Mouse (Mus musculus) myocyte (in vitro differentiated cells): ENCODE measurements at regions not wholly inside any gene's neighbourhood (a gene's known extent, or its start where the extent isn't known, plus 50 kb on each side); places are given as distances from the start of the nearest gene placed in this dataset.

Experiments
- H3K27me3 ChIP-seq: one replicate; pipeline ENCODE4 v1.6.1; 2011; ENCODE audit not compliant: control insufficient read depth, insufficient read depth, insufficient read length
- H3K36me3 ChIP-seq: one replicate; pipeline ENCODE4 v1.6.1; 2011; ENCODE audit not compliant: control insufficient read depth, insufficient read depth
- H3K4me2 ChIP-seq: one replicate; pipeline ENCODE4 v1.6.1; 2011; ENCODE audit warnings: low read depth, control low read depth
- H3K4me3 ChIP-seq: one replicate; pipeline ENCODE4 v1.5.1; 2011; ENCODE audit warnings: mild to moderate bottlenecking, control low read depth, moderate library complexity
- H3K79me2 ChIP-seq: one replicate; pipeline ENCODE4 v1.6.1; 2011; ENCODE audit not compliant: control insufficient read depth, insufficient read depth
- H3ac ChIP-seq: one replicate; pipeline ENCODE4 v1.6.1; 2011; ENCODE audit not compliant: control insufficient read depth, insufficient read length
- CEBPB ChIP-seq: IDR thresholded peaks from 2 replicates; pipeline ENCODE4 v1.6.1; 2011; ENCODE audit warnings: mild to moderate bottlenecking, moderate library complexity; ENCODE audit not compliant: poor library complexity, insufficient read depth, severe bottlenecking
- E2F4 ChIP-seq: IDR thresholded peaks from one replicate; pipeline ENCODE4 v1.6.1; 2011; ENCODE audit warnings: mild to moderate bottlenecking, control low read depth, moderate library complexity; ENCODE audit not compliant: insufficient read depth
- MAX ChIP-seq: IDR thresholded peaks from one replicate; pipeline ENCODE4 v1.6.1; 2011; ENCODE audit warnings: low read depth, mild to moderate bottlenecking, control low read depth
- MYOD1 ChIP-seq, 3 experiments: IDR thresholded peaks; one replicate each; pipeline ENCODE4 v1.6.1; 2011; ENCODE audit warnings: control low read depth in 2 of 3, low read depth in 2 of 3, mild to moderate bottlenecking in 2 of 3, moderate library complexity in 1 of 3; ENCODE audit not compliant: insufficient read length in 2 of 3, control insufficient read depth in 1 of 3
- MYOG ChIP-seq, 3 experiments: IDR thresholded peaks; one replicate each; pipeline ENCODE4 v1.6.1; 2011; ENCODE audit warnings: control low read depth in 2 of 3, low read depth in 2 of 3, mild to moderate bottlenecking in 2 of 3; ENCODE audit not compliant: insufficient read length in 2 of 3, control insufficient read depth in 1 of 3, insufficient read depth in 1 of 3
- POLR2A ChIP-seq: IDR thresholded peaks from one replicate; pipeline ENCODE4 v1.6.1; 2011; ENCODE audit warnings: low read depth, mild to moderate bottlenecking, control low read depth, moderate library complexity; ENCODE audit not compliant: insufficient read length
- POLR2AphosphoS2 ChIP-seq: IDR thresholded peaks from one replicate; pipeline ENCODE4 v1.6.1; 2011; ENCODE audit warnings: low read depth, control low read depth; ENCODE audit not compliant: insufficient read length
- REST ChIP-seq: IDR thresholded peaks from one replicate; pipeline ENCODE4 v1.6.1; 2011; ENCODE audit warnings: mild to moderate bottlenecking, control low read depth, moderate library complexity; ENCODE audit not compliant: insufficient read depth, insufficient read length
- SRF ChIP-seq: IDR thresholded peaks from one replicate; pipeline ENCODE4 v1.6.1; 2011; ENCODE audit warnings: low read depth; ENCODE audit not compliant: control insufficient read depth, insufficient read length
- TCF12 ChIP-seq: IDR thresholded peaks from one replicate; pipeline ENCODE4 v1.6.1; 2011; ENCODE audit warnings: mild to moderate bottlenecking, control low read depth; ENCODE audit not compliant: poor library complexity, insufficient read depth, severe bottlenecking
- TCF3 ChIP-seq: IDR thresholded peaks from one replicate; pipeline ENCODE4 v1.6.1; 2011; ENCODE audit warnings: low read depth, control low read depth; ENCODE audit not compliant: insufficient read length
- USF1 ChIP-seq: IDR thresholded peaks from one replicate; pipeline ENCODE4 v1.6.1; 2011; ENCODE audit warnings: low read depth, mild to moderate bottlenecking, control low read depth, moderate library complexity

- TF ChIP-seq MYOG (IDR thresholded peaks at IDR 0.05; ENCODE audit: control insufficient read depth in 1 of 3, insufficient read depth in 1 of 3, insufficient read length in 2 of 3, low read depth in 2 of 3) (no peak), MYOD1 (IDR thresholded peaks at IDR 0.05; ENCODE audit: control insufficient read depth in 1 of 3, insufficient read length in 2 of 3, low read depth in 2 of 3) (no peak), TCF3 (no peak), REST (no peak), MAX (no peak), POLR2AphosphoS2 (no peak), E2F4 (no peak), POLR2A (no peak), CEBPB (no peak), SRF (no peak), TCF12 (no peak), USF1 (no peak)
- no peak overlapping the region for H3K4me2 ChIP-seq
- H3ac ChIP-seq: no peak overlapping the region
- no peaks in the 10 kb centered on the region for H3K27me3 ChIP-seq
- H3K36me3 ChIP-seq: no peaks in the 10 kb centered on the region
- no peak overlapping the region for H3K4me3 ChIP-seq
- H3K79me2 ChIP-seq: no peaks in the 10 kb centered on the region
Measured at GRCm38 (mm10) chr10:118575570-118575969, 134.7 kb downstream of the Ifng start.

DNA sequence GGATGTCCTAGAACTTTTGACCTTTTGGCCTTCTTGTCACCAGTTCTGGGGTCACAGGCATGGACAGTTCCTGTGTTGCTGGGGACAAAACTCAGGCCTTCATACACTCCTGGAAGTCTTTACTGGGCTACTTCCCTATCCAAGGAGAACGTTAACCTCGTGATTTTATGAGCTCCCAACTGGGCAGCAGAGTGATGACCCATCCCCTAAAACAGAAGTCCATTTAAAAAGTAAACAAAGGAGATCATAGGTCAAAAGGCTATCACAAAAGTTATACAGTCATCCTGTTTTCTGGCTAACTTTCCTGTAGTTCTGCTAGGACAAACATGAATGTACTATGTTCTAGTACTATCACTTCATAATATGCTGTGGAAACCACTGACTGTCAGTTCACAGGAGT lies 140.5 kb downstream of the Ifng start:
- no peak for TF ChIP-seq MAX
- TF ChIP-seq POLR2AphosphoS2: no peak
- TF ChIP-seq SRF: no peak
- no peak for TF ChIP-seq CEBPB
- TF ChIP-seq POLR2A: no peak
- TF ChIP-seq TCF3: no peak
- TF ChIP-seq TCF12: no peak
- no peak for TF ChIP-seq REST
- TF ChIP-seq MYOD1 (IDR thresholded peaks at IDR 0.05; ENCODE audit: control insufficient read depth in 1 of 3, insufficient read length in 2 of 3, low read depth in 2 of 3): no peak
- no peak for TF ChIP-seq MYOG (IDR thresholded peaks at IDR 0.05; ENCODE audit: control insufficient read depth in 1 of 3, insufficient read depth in 1 of 3, insufficient read length in 2 of 3, low read depth in 2 of 3)
- TF ChIP-seq USF1: no peak
- H3K36me3 ChIP-seq: no peaks in the 10 kb centered on the region
- H3K4me3 ChIP-seq: no peak overlapping the region
- H3K79me2 ChIP-seq: no peaks in the 10 kb centered on the region
- H3K4me2 ChIP-seq: no peak overlapping the region
- H3K27me3 ChIP-seq: no peaks in the 10 kb centered on the region
- H3ac ChIP-seq: no peak overlapping the region

- TF ChIP-seq REST: no peak
- TF ChIP-seq TCF3: no peak
- TF ChIP-seq MYOG (IDR thresholded peaks at IDR 0.05; ENCODE audit: control insufficient read depth in 1 of 3, insufficient read depth in 1 of 3, insufficient read length in 2 of 3, low read depth in 2 of 3): no peak
- TF ChIP-seq MYOD1 (IDR thresholded peaks at IDR 0.05; ENCODE audit: control insufficient read depth in 1 of 3, insufficient read length in 2 of 3, low read depth in 2 of 3): no peak
- TF ChIP-seq POLR2A: no peak
- TF ChIP-seq MAX: no peak
- no peak for TF ChIP-seq SRF
- no peak for TF ChIP-seq POLR2AphosphoS2
- TF ChIP-seq TCF12: no peak
- TF ChIP-seq CEBPB: no peak
- no peak for TF ChIP-seq USF1
- TF ChIP-seq E2F4: no peak
- no peaks in the 10 kb centered on the region for H3K79me2 ChIP-seq
- no peak overlapping the region for H3ac ChIP-seq
- no peak overlapping the region for H3K4me3 ChIP-seq
- H3K4me2 ChIP-seq: no peak overlapping the region
- no peaks in the 10 kb centered on the region for H3K36me3 ChIP-seq
- no peaks in the 10 kb centered on the region for H3K27me3 ChIP-seq
Measured at GRCm38 (mm10) chr10:118585821-118586220, 145.0 kb downstream of the Ifng start.

DNA sequence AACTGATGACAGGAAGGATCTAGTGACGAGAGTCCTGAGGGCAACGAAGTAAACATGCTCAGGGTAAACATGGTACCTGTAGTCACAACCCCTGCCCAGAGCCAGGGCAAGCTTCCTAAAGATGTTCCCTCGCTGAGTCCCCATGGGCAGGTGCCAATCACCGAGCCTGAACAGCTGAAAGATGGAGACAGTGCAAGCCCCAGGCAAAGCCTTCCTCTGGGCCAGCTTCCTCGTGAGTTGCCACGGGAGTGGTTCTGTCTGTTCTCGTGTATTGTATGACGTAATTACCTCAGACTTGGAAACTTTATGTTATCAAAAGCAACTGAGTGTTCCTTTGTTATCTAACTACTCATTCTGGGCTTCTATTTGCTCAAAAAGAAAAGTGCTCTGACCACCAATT lies 147.4 kb downstream of the Ifng start:
- TF ChIP-seq MYOG (IDR thresholded peaks at IDR 0.05; ENCODE audit: control insufficient read depth in 1 of 3, insufficient read depth in 1 of 3, insufficient read length in 2 of 3, low read depth in 2 of 3) (peak in 1 of 3 experiments; percentile 29), SRF (no peak), MYOD1 (IDR thresholded peaks at IDR 0.05; ENCODE audit: control insufficient read depth in 1 of 3, insufficient read length in 2 of 3, low read depth in 2 of 3) (peak in 2 of 3 experiments; percentile 34 to 72)
- H3K36me3 ChIP-seq: no peaks in the 10 kb centered on the region
- H3K27me3 ChIP-seq: no peaks in the 10 kb centered on the region
- H3K79me2 ChIP-seq: no peaks in the 10 kb centered on the region
- no peak overlapping the region for H3ac ChIP-seq
- no peak overlapping the region for H3K4me3 ChIP-seq
- no peak overlapping the region for H3K4me2 ChIP-seq

- no peak for TF ChIP-seq POLR2AphosphoS2
- no peak for TF ChIP-seq USF1
- no peak for TF ChIP-seq TCF3
- no peak for TF ChIP-seq MYOD1 (IDR thresholded peaks at IDR 0.05; ENCODE audit: control insufficient read depth in 1 of 3, insufficient read length in 2 of 3, low read depth in 2 of 3)
- no peak for TF ChIP-seq MYOG (IDR thresholded peaks at IDR 0.05; ENCODE audit: control insufficient read depth in 1 of 3, insufficient read depth in 1 of 3, insufficient read length in 2 of 3, low read depth in 2 of 3)
- TF ChIP-seq TCF12: no peak
- no peak for TF ChIP-seq E2F4
- no peak for TF ChIP-seq MAX
- no peak for TF ChIP-seq POLR2A
- no peak for TF ChIP-seq SRF
- TF ChIP-seq REST: no peak
- no peak for TF ChIP-seq CEBPB
- H3K4me3 ChIP-seq: no peak overlapping the region
Measured at GRCm38 (mm10) chr10:118592648-118593368, 152.0 kb downstream of the Ifng start.

More at GRCm38 (mm10) chr10:118592648-118593368, 152.0 kb downstream of the Ifng start:
- no peaks in the 10 kb centered on the region for H3K27me3 ChIP-seq
- no peaks in the 10 kb centered on the region for H3K36me3 ChIP-seq
- no peak overlapping the region for H3ac ChIP-seq
- no peak overlapping the region for H3K4me2 ChIP-seq
- H3K79me2 ChIP-seq: no peaks in the 10 kb centered on the region
